Mouse (Mus musculus) forebrain, postnatal 0 days (tissue): ENCODE measurements around the gene Ctsl. TPM values are rescaled to one million over a fixed set of nuclear protein-coding genes. Genes with fewer than 3 reads are reported as not detected.

Experiments used
- ATAC-seq: fragments of 200-750 bp; cut with Nextera tagmentation; 2 replicates; pipeline ENCODE4 v1.8.0; 2017; ENCODE audit warnings: mild to moderate bottlenecking, moderate library complexity
- DNase-seq: peaks from one replicate; pipeline ENCODE4 v3.0.0-alpha.2; 2015
- H3K27ac ChIP-seq: fragments of 300-500 bp; sonication (generic); 2 replicates; pipeline ENCODE4 v1.5.1; 2014; ENCODE audit warnings: low read depth, mild to moderate bottlenecking, antibody characterized with exemption, low read length, moderate library complexity, mixed read lengths
- H3K27me3 ChIP-seq: fragments of 300-500 bp; sonication (generic); 2 replicates; pipeline ENCODE4 v1.6.1; 2014; ENCODE audit warnings: mild to moderate bottlenecking, low read length, mixed read lengths; ENCODE audit not compliant: insufficient read depth
- H3K36me3 ChIP-seq: fragments of 300-500 bp; sonication (generic); 2 replicates; pipeline ENCODE4 v1.6.1; 2014; ENCODE audit warnings: mild to moderate bottlenecking, moderate library complexity; ENCODE audit not compliant: insufficient read depth
- H3K4me1 ChIP-seq: fragments of 300-500 bp; sonication (generic); 2 replicates; pipeline ENCODE4 v1.6.1; 2014; ENCODE audit warnings: antibody characterized with exemption; ENCODE audit not compliant: insufficient read depth
- H3K4me2 ChIP-seq: fragments of 300-500 bp; sonication (generic); 2 replicates; pipeline ENCODE4 v1.6.1; 2014; ENCODE audit warnings: low read depth, mild to moderate bottlenecking, moderate library complexity
- H3K4me3 ChIP-seq: fragments of 300-500 bp; sonication (generic); 2 replicates; pipeline ENCODE4 v1.5.1; 2014; ENCODE audit warnings: low read depth, low read length, mixed read lengths
- H3K9ac ChIP-seq: fragments of 300-500 bp; sonication (generic); 2 replicates; pipeline ENCODE4 v1.6.1; 2014; ENCODE audit warnings: mild to moderate bottlenecking
- H3K9me3 ChIP-seq: fragments of 300-500 bp; sonication (generic); 2 replicates; pipeline ENCODE4 v1.6.1; 2016; ENCODE audit warnings: low read length
- CTCF ChIP-seq: sonication (generic); IDR thresholded peaks from 2 replicates; pipeline ENCODE4 v1.5.1; 2016; ENCODE audit warnings: antibody characterized with exemption, control low read depth, low read depth
- WGBS: fragments of 180-500 bp; shearing (Covaris S2); extraction: QIAGEN DNeasy Blood & Tissue Kit; methylation state at CpG from one replicate; pipeline ENCODE4 v1.1.7; 2014; 5-methylcytosine and 5-hydroxymethylcytosine counted together
- polyA plus RNA-seq: library from polyadenylated mRNA; unstranded; fragments of >200 nt; fragmentation: Nextera tagmentation; extraction: Ambion mirVana; gene quantifications from 2 replicates; pipeline ENCODE4 v1.2.1, GENCODE M21; 2015
- total RNA-seq: library from RNA; depleted of rRNA; stranded (reverse); fragments of >200 nt; gene quantifications from 2 replicates; pipeline ENCODE4 v1.2.3, GENCODE M21; 2014

Ctsl gene
- total and polyA plus RNA-seq, 2 experiments from 2014 or later, result 149 to 182 TPM

DNA sequence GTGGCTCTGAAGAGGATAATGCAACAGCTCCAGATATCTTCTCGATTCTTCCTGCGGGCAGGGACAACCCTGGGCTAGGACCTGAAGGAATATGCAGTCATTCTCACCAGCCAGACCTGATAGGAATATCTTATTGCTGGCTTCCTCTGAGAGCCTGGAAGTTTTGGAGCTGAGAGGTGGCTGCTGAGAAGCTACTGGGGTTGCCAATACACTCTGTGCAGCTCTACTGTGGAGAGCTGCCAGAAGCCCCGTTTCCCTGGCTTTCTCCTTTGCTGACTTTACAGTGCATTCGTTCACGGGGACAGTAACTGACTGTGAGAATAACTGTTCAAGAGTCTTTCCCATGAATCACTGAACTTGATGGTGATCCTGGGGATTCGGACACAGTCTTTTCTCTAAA is 34.9 kb upstream of the Ctsl start:
- no peak overlapping the region for H3K4me3 ChIP-seq
- no peak overlapping the region for H3K27ac ChIP-seq
- no peaks in the 10 kb centered on the region for H3K9me3 ChIP-seq
- WGBS, result 63% methylated on average over 6 of the region's 6 CpGs
- no peak for ATAC-seq
- H3K4me2 ChIP-seq, result no peak overlapping the region
- no peaks in the 10 kb centered on the region for H3K36me3 ChIP-seq
- H3K27me3 ChIP-seq, result no peaks in the 10 kb centered on the region
- no peaks in the 10 kb centered on the region for H3K4me1 ChIP-seq
- TF ChIP-seq CTCF, result no peak
- DNase-seq, result peak; percentile 24
- no peak overlapping the region for H3K9ac ChIP-seq

DNA sequence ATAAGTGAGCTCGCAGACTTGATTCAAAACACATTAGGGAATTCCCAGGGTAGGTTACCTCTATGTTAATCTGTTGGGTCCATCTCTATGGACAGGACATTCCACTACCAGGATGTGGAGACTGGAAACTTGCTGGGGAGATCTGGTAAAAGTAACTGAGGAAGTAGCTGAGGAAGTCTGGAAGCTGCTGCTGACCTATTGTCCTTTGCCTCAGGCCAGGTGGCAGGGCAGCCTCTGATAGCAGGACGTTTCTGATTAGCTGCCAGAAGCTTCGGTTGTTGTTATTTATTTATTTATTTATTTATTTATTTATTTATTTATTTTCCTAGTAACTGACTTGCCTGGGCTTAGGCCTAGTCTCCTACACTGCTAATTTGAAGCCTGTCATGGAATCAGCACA is 32.8 kb upstream of the Ctsl start:
- Histone ChIP-seq H3K36me3 (no peaks in the 10 kb centered on the region), H3K27me3 (no peaks in the 10 kb centered on the region), H3K4me1 (no peaks in the 10 kb centered on the region), H3K9me3 (no peaks in the 10 kb centered on the region), H3K9ac (no peak overlapping the region), H3K27ac (no peak overlapping the region), H3K4me3 (no peak overlapping the region), H3K4me2 (no peak overlapping the region)
- no peak for TF ChIP-seq CTCF
- 76% methylated on average over 3 of the region's 3 CpGs for WGBS
- ATAC-seq (no peak), DNase-seq (no peak)

DNA sequence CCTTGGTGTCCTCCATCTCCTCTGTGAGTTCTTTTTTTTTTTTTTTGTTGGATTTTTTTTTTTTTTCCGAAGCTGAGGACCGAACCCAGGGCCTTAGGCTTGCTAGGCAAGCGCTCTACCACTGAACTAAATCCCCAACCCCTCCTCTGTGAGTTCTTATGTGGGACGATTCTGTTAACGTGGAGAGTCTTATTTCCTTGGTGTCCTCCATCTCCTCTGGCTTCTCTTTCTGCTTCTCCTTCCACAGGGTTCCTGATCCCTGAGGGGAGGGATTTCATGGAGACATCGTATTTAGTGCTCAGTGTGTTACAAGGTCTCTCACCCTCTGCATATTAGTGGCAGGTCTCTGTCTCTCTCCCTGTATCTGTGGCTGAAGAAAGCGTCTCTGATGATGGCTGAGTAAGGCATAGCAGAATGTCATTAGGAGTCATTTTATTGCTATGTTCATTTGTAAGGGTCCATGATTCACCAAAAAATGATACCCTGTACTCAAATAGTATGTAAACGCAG is 32.3 kb upstream of the Ctsl start:
- TF ChIP-seq CTCF, result no peak
- Histone ChIP-seq H3K4me2 (no peak overlapping the region), H3K36me3 (no peaks in the 10 kb centered on the region), H3K4me3 (no peak overlapping the region), H3K9me3 (no peaks in the 10 kb centered on the region), H3K4me1 (no peaks in the 10 kb centered on the region), H3K27ac (no peak overlapping the region), H3K27me3 (no peaks in the 10 kb centered on the region), H3K9ac (no peak overlapping the region)
- ATAC-seq (no peak), DNase-seq (no peak)
- 86% methylated on average over 8 of the region's 8 CpGs for WGBS

DNA sequence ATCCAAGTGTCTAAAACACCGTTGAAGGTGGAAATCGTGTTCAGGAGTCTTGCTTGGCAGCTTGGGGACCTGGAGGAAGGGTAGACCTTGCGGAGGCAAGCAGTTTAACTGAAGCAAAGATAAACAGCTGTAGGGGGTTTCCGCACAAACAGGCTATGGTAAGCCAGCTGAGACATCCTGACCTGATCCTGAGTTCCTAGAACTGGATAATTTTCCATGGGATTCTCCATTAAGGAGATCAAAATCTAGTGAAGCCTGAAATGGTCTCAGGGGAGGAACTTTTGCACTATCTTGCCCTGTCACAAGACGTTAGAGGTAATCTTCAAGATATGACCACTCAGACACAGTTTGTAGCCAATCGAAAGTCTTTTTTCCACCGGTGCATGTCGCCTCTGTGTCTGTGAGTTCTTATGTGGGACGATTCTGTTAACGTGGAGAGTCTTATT is 31.8 kb upstream of the Ctsl start:
- no peaks in the 10 kb centered on the region for H3K9me3 ChIP-seq
- no peaks in the 10 kb centered on the region for H3K27me3 ChIP-seq
- DNase-seq (no peak), ATAC-seq (no peak)
- WGBS, result 86% methylated on average over 10 of the region's 10 CpGs
- no peak for TF ChIP-seq CTCF
- no peak overlapping the region for H3K9ac ChIP-seq
- no peak overlapping the region for H3K4me3 ChIP-seq
- no peak overlapping the region for H3K4me2 ChIP-seq
- H3K4me1 ChIP-seq, result no peaks in the 10 kb centered on the region
- H3K27ac ChIP-seq, result no peak overlapping the region
- no peaks in the 10 kb centered on the region for H3K36me3 ChIP-seq

DNA sequence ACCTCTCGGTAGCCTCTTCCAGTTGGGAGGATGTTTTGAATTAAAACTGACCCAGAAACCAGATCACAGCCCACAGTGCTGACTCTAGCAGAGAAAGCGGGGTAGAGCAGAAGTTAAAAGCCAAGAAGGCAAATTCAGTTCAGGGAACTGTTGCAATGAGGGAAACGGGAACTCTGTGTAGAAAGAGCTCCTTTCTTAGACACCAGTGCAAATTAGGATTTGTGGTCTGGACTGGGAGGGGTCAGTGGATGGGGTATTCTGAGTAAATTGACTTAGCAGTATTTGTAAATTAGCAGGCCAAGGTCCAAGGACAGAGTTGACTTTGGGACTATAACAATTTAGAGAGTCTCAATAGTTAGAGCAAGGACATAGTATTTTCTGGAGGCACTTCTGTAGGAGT is 31.3 kb upstream of the Ctsl start:
- no peak for TF ChIP-seq CTCF
- no peak overlapping the region for H3K4me2 ChIP-seq
- no peak overlapping the region for H3K4me3 ChIP-seq

DNA sequence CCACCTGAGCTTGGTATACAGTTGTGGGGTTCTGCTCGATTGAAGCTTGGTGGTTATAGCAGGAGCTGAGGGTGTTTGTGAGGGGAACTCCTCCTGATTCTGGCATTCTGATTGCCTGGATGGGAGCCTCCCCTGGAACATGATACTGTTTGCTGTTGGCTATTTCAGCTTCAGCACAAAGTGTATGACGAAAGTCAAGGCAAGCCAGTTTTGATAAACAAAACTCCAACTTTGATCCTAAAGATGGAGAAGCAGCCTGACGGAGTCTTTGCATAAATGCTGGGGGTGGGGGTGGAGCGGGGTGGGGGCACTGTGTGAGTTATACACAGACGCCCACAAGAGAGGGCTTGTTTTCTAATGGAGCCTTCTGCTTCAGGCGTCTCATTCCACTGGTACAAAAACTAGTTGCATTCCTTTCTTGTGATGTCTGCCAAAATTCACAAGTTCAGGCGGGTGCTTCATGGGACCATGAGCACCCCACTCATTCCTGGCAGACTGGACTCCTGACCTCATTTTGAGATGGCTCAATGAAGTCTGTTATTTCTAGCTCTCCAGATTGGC is 30.2 kb upstream of the Ctsl start:
- Histone ChIP-seq H3K9me3 (no peaks in the 10 kb centered on the region), H3K36me3 (no peaks in the 10 kb centered on the region), H3K4me3 (no peak overlapping the region), H3K27me3 (no peaks in the 10 kb centered on the region), H3K4me1 (no peaks in the 10 kb centered on the region), H3K9ac (no peak overlapping the region), H3K27ac (no peak overlapping the region), H3K4me2 (no peak overlapping the region)
- ATAC-seq (peak; percentile 55), DNase-seq (no peak)
- 32% methylated on average over 7 of the region's 7 CpGs for WGBS
- no peak for TF ChIP-seq CTCF

More for the DNA sequence above, 31.3 kb upstream of the Ctsl start:
- no peak for DNase-seq
- 64% methylated on average over 3 of the region's 3 CpGs for WGBS
- H3K27ac ChIP-seq, result no peak overlapping the region
- no peaks in the 10 kb centered on the region for H3K9me3 ChIP-seq
- no peaks in the 10 kb centered on the region for H3K36me3 ChIP-seq
- H3K9ac ChIP-seq, result no peak overlapping the region
- H3K4me1 ChIP-seq, result no peaks in the 10 kb centered on the region
- no peak for ATAC-seq
- H3K27me3 ChIP-seq, result no peaks in the 10 kb centered on the region

DNA sequence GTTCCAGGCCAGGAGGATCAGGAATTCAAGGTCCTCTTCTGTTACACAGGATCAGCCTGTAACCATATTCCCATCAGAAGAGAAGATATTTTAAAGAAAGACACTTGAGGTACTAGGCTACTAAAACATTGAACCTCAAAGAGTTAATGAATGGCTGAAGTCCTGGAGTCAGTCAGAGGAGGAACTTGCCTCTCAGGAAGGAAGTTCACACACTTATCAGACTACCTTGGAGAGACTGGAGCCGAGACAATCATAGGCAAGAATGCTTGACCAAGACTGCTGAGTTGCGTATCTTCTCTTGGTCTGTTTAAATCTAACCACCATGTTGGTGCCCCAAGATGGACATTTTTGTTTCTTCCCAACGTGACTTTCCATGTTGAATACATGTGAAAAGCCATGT is 29.2 kb upstream of the Ctsl start:
- Histone ChIP-seq H3K9ac (no peak overlapping the region), H3K36me3 (no peaks in the 10 kb centered on the region), H3K9me3 (no peaks in the 10 kb centered on the region), H3K4me1 (no peaks in the 10 kb centered on the region), H3K4me2 (no peak overlapping the region), H3K27ac (no peak overlapping the region), H3K27me3 (no peaks in the 10 kb centered on the region), H3K4me3 (no peak overlapping the region)
- WGBS, result 84% methylated on average over 3 of the region's 3 CpGs
- ATAC-seq (no peak), DNase-seq (no peak)
- TF ChIP-seq CTCF, result no peak
